Mouse (Mus musculus): ENCODE results near the gene Slc35g2.

Gene Slc35g2

DNA sequence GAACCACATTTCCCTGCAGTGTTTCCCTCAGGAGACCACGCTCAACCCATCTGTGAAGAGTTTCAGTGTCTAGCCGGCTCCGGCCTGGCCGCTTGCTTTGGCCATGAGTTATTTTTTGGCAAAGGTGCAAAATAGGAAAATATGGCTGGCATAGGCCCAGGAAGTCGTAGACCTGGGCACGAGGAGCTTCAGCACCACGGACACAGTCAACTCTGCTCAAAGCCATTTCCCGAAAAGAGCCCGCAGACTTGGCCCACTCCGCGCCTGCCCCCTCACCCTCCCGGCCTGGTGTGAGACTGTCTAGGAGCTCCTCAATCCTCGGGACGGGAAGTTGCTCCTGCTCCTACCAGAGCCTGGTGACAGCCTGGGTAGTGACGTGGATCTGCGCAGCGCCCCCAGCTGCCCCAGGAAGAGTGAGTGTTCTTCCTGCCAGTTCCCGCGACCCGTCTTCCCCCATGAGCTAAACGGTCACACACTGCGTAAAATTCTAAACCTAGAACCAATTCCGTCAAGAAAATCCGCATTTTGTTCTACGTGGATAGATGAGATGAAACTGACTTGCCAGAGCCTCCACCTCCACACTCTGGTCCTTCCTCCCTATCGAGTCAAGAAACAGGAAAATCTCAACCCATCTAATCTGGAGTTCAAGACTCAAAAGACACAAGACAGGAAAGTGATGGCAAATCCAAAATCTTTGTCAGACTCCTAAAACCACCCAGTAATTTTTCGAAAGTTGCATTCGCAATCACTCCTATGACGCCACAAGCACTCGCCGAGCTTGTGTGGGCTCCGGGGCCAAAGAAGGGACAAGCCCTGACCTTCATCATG is 878 bp downstream of the Slc35g2 start:
- in situ Hi-C loops (cut with MboI; ENCODE audit: unreplicated experiment in 2 of 2): no loop called here

DNA sequence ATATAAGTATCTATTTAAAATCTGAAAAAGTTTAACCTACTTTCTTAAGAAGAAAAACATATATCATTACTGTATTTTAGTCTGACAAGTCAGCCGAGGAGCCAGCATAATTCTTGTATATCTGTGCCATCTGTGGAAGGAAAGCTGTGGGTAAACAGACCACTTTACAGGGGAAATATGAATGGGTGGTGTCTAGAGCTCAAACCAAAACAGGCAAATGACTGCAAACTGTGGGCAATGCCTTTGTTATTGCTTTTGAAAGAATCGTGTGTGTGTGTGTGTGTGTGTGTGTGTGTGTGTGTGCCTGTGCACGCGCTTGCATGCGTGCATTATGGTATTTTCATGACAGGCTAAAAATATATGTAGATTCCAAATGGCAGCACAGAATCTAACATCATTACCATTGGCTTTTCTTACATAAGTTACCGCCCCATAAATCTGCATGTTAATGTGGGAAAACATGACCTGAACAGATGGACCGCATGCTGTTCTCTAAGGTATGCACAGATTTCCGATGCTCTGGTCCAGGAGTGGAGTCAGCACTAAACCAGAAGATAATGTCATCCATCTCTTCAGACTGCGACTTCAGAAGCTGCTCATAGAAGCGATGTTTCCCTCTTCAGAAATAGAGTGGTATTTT is 10.5 kb downstream of the Slc35g2 start:
- in situ Hi-C loops (cut with MboI; ENCODE audit: unreplicated experiment in 2 of 2): no loop called here

DNA sequence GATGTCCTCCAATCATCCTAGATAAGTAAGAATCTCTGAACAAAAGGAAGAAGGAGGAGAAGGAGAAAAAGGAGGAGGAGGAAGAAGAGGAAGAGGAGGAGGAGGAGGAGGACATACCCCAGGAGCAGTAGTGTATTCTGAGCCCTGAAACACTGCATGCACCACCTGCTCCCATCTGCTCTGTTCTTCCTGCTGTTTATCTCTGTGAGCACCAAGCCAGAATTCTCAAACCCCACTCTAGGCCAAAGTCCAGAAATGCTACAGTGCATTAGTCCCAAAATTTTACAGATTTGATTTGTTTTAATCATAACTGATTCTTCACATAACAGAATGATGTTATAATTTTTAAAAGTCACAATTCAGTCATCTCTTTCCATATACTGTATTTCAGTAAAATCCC is 11.9 kb downstream of the Slc35g2 start:
- in situ Hi-C loops (cut with MboI; ENCODE audit: unreplicated experiment in 2 of 2): loop anchor here in 1 of 2 experiments (10.0 kb wide), 1 partner anchor 104 kb away; no protein-coding TSS in a partner anchor

DNA sequence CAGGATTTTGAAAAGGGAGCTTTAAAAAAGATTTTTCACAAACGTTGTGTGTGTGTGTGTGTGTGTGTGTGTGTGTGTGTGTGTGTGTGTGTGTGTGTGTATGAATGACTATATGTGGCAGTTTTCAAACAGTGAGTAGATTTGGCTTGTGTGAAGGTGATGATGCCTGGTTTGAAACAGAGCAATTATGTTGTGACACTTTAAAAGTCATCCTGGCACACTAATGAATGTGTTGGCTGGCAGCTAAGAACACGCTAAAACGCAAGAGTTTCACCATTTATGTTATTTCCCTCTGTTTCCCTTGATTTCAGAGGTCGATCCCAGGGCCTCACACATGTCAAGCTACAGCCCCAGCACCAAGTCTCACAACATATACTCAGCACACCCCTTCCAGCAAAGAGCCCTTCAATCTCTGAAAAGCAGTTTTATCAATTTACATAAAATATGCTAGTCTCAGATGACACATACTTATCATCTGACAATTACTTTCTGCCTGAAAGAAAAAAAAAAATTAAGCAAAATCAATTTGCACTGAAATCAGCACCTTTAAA is 12.8 kb downstream of the Slc35g2 start:
- in situ Hi-C loops (cut with MboI; ENCODE audit: unreplicated experiment in 2 of 2): loop anchor here in 1 of 2 experiments (10.0 kb wide), 1 partner anchor 103 kb away; no protein-coding TSS in a partner anchor

DNA sequence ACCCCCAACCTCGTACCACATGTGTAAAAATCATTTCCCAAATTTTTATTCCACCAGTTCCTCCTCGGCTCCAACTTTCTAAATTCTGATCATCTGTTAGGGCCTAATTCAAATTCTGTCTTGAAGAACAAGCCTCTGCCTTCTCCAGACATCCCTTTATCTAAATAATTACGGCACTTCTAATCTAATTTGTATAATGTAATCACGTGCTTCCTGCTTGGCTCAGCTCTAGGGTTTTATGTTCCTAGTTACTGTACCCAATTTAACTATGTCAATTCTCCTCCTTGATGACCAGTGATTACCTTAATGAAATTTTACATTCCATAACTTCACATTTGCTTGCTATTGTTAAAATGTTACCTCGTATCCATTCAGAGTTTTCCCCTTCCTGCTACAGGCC is 15.2 kb downstream of the Slc35g2 start:
- in situ Hi-C loops (cut with MboI; ENCODE audit: unreplicated experiment in 2 of 2): loop anchor here in 1 of 2 experiments (10.0 kb wide), 1 partner anchor 101 kb away; no protein-coding TSS in a partner anchor

DNA sequence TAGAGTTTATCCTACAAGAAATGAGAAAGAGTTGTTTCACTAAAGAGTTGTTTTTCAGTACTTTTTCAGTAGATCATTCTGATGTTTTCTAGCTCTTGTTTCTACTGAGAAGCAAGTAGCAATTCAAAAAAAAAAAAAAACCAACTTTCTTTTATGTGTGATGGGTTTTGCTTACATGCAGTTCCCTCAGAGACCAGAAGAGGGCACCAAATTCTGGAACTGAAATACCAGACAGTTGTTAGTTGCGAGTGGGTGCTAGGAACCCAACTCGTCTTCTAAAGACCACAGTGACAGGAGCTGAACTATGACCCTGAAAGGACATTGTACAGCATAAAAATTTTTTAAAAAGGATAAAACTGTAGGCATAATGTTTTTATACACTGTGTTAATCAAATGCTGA is 22.6 kb downstream of the Slc35g2 start:
- in situ Hi-C loops (cut with MboI; ENCODE audit: unreplicated experiment in 2 of 2): loop anchor here (5.0 to 25.0 kb wide), 6 partner anchors 94 to 986 kb away; partner anchors contain the start of genes Msl2 (in 2 of the 2) and Armc8 (in 1 of the 2)

DNA sequence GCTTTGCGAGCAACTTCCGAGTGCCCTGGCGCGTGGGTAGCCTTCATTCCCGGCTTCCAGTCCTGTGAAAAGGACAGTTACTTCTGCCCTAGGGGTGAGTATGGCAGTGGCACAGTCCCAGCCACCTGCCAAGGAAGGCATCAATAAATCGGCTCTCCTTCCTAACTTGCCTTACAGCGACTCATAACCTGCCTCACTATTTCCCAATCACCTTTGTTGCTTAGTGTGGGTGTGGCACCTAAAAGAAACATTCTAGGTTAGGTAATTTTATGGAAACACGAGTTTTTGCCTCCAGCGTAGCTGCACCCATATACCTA is 24.3 kb downstream of the Slc35g2 start:
- in situ Hi-C loops (cut with MboI; ENCODE audit: unreplicated experiment in 2 of 2): loop anchor here (5.0 to 25.0 kb wide), 6 partner anchors 96 to 984 kb away; partner anchors contain the start of genes Msl2 (in 2 of the 2) and Armc8 (in 1 of the 2)

DNA sequence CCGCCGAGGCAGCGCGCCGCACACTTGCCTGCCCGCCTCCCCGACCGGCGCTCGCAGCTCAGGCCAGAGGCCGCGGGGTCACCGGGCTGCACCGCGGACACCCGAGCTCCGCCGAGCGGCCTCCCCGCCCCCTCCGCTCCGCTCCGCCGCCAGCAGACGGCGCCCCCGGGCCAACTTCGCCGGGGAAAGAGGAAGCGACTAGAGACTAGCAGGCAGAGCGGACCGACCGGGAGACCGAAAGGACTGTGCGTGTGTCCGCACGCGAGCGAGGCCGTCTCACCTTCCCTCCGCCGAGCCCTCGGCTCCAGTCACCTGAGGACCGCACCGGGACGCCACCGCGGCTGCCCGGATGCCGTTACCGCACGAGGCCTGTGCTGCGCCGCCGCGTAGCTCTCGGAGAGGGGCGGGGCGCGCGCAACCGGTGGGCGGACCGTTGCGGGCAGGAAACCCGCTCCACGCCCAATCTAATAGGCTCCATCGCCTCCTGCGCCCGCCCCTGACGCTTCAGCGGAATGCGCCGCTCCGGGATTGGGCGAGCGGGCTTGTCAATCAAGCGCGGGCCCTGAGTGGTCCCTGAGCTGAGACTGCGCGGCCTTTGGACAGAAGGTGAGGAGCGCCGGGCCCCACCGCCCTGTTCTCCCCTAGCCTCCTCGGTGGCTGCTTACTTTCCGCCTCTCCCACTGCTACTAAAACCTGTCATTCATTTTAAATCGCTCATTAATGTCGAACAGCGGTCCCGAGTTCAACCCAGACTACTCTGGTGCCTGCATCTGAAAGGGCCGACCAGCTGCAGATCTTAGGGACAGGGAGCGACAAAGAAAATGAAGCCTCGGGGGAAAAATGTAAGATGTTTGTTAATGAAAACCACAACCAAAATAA is 24.9 kb downstream of the Slc35g2 start, which contains the start of gene Nck1:
TSS of gene Nck1 (minus strand) at position 420 of the 879 bp plus-strand sequence.
- in situ Hi-C loops (cut with MboI; ENCODE audit: unreplicated experiment in 2 of 2): loop anchor here (5.0 to 25.0 kb wide), 6 partner anchors 96 to 984 kb away; partner anchors contain the start of genes Msl2 (in 2 of the 2) and Armc8 (in 1 of the 2)

DNA sequence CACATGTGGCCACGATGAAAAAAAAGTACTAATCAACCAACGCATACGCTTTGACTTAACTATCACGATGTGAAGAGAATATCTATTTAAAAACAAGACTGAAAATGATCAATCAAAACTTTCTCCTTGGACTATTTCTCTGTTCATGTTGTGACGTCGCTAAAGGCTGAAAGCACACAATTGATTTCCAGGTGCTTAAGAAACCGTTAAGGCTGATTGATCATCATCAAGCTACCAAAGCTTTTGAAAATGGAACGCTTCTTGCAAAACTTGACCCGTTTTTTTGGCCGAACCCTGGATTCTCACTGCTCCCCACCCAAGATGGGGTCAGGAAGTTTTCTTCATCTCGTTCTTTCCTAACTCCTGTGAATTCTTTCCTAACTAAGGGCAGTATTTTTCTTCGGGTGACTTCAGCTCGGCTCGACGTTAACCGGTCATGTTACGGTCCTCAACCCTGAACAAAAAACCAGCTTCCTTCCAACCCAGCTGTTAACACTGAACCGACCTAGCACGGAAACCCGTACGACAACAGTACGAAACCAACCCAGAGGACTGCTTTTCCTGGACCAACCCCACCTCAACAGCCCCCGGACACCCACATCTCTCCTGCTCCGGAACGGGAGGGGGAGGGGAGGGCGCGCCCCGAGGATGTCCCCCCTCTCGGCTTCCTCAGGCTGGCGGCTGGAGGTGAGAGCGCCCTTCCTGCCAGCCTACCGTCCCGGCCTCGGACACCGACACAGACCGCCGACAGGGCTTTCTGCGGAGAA is 25.8 kb downstream of the Slc35g2 start:
- in situ Hi-C loops (cut with MboI; ENCODE audit: unreplicated experiment in 2 of 2): loop anchor here (5.0 to 25.0 kb wide), 6 partner anchors 97 to 983 kb away; partner anchors contain the start of genes Msl2 (in 2 of the 2) and Armc8 (in 1 of the 2)

DNA sequence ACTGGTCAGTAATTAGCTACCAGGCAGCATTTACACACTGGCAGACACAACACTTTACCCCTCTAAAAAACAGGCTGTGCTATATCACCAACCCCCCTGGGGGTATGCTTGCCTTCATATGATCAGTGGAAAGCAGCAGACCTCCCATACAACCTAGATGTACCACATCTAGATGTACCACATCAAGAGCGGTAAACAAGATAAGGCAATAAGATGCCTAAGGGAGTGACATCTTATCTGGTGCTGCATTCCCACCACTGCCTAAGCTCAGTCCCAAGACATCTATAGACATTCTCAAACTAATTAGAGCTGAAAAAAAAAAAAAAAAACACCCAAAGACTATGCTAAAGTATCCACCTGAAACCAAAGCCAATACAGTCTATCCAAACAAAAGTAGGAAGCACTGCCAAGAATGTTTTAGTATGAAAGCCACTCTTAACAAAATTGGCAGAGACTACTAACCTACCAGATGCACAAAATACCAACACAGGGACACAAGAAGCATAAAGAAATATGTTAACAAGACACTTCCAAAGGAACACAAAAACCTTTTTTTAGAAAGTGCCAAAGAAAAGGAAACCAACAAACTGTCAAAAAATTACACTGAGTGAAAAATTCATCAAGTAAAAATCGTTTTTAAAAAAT is 35.1 kb downstream of the Slc35g2 start:
- in situ Hi-C loops (cut with MboI; ENCODE audit: unreplicated experiment in 2 of 2): loop anchor here in 1 of 2 experiments (25.0 kb wide), 1 partner anchor 973 kb away; the partner anchor contains the start of gene Armc8

DNA sequence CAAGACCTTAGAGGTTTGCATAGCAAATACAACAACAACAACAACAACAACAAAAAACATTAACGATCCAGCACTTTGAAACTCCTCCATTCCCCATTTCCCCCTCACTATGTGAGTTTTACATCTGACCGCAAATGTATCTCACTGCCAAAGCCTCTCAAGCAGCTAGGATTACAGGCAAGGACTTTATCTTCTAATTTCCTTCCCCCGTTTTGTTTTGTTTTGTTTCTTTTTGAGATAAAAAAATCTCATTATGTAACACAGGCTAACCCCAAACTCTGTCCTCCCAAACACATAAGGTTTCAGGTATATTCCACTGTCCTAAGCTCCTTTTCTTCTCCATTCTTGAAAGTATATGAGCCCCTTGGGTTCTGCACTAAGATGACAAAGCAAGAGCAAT is 36.2 kb downstream of the Slc35g2 start:
- in situ Hi-C loops (cut with MboI; ENCODE audit: unreplicated experiment in 2 of 2): loop anchor here in 1 of 2 experiments (25.0 kb wide), 1 partner anchor 972 kb away; the partner anchor contains the start of gene Armc8

DNA sequence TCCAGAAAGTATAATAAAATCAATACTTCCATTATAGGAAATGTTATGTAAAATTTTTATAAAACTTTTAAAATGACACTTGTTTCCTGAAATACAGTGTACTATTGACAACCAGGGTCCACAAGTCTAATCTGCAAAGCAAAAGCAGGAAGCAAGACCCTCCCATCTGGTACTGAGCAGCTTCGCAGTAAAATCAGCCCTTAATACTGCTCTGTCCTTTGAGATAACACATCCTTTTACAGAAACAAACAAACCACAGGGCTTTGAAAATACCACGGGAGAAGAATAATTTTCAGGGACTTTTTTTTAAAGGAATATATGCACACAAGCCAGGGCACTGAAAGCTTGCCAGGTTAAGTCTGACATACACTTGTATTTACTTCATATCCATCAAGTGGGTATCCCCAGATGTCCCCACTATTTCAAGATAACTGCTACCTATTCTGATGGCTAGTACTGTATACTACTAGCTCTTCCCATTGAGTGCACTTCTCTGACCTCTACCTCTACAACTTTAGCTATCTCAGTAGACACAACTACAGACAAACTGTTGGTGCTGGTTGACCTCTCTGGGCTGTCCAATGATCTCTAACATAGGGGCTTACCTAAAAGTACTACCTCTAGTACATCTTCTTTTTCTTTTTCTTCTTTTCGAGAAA is 37.9 kb downstream of the Slc35g2 start:
- in situ Hi-C loops (cut with MboI; ENCODE audit: unreplicated experiment in 2 of 2): loop anchor here in 1 of 2 experiments (25.0 kb wide), 1 partner anchor 971 kb away; the partner anchor contains the start of gene Armc8

DNA sequence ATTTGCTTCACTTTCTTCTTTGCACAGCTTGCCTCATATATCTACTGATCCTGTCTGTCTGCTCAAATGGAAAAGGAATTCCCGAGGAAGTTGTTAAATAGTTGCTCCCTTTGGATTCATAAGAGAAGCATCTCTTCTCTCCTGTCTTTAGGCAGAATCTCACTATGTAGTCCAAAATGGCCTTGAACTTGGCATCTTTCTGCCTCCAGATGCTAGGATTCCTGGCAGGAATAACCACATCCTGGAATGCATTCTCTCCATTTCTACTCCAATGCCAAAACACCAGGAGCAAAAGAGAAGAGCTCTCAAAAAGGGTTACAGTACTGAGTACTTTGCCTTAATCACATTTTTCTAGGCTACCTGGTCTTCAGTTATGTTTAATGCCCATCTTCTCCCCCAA is 39.6 kb downstream of the Slc35g2 start:
- in situ Hi-C loops (cut with MboI; ENCODE audit: unreplicated experiment in 2 of 2): loop anchor here in 1 of 2 experiments (25.0 kb wide), 1 partner anchor 969 kb away; the partner anchor contains the start of gene Armc8

DNA sequence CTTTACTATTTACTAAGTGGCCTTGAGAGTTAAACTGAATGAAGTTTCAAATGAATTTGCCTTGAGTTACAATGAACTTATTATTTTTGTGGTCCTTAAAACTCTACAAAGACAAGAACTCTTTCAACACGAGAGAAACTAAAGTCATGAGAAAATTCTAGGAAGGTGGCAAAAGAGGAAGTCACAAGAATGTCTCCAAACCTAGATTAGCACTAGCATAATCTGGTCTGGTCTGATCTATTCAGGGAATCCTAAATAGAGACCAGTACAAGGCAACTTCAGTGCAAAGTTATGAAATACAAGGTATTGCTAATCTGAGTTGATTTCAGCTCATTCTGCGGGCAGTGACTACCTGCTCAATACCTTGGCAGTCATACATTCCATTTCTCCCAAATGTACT is 45.7 kb downstream of the Slc35g2 start:
- in situ Hi-C loops (cut with MboI; ENCODE audit: unreplicated experiment in 2 of 2): loop anchor here (10.0 to 25.0 kb wide), 2 partner anchors 630 to 963 kb away; partner anchors contain the start of gene Armc8 (in 1 of the 2)

DNA sequence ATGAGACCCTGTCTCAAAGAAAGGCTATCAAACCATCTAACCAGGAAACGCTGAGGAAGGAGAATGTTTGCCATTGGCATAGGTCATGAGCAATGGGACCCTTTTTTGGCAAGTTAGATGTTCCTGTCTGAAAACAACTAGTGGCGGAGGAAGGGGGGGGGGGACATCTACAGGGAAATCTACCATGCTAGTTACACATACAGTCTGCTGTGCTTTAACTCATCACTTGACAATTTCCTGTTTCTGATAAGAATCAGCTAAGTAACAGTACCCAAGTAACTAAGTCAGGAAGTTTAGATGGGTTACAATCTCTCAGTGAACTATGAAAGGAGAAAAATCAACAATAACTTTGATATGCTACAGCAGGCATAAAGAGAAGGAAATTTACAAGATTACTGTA is 48.9 kb downstream of the Slc35g2 start:
- in situ Hi-C loops (cut with MboI; ENCODE audit: unreplicated experiment in 2 of 2): loop anchor here in 1 of 2 experiments (5.0 to 10.0 kb wide), 2 partner anchors 480 to 633 kb away; no protein-coding TSS in a partner anchor

DNA sequence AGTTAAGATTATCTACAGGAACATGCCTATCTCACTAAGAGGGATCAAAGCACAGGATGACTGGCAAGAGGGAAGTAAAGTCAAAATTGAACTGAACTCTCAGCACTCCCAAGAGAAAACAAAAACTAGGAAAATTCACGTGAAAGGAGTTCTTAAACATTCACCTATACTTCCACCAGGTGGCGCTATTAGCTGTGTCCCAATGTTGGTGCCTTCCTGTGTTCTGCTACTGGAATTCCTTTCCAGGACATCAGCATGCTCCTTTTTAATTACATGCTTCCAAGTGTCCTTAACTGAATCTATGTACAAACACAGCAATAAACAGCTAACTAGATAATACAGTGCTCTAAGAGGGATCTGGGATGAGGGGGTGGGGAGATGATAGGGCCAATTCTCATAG is 50.3 kb downstream of the Slc35g2 start:
- in situ Hi-C loops (cut with MboI; ENCODE audit: unreplicated experiment in 2 of 2): loop anchor here in 1 of 2 experiments (5.0 to 10.0 kb wide), 2 partner anchors 482 to 634 kb away; no protein-coding TSS in a partner anchor

DNA sequence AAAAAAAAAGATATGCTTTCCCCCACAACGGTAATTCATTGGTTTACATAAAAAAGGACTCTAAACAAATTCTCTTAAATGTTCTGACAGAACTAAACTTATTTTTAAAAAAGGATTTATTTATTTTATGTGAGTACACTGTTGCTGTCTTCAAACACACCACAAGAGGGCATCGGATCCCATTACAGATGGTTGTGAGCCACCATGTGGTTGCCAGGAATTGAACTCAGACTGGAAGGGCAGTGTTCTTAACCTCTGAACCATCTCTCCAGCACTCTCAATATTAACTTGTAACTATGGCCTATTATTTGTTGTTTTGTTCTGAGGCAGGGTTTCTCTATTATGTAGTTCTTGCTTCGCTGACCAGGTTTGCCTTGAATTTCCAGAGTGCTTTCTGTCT is 50.9 kb downstream of the Slc35g2 start:
- in situ Hi-C loops (cut with MboI; ENCODE audit: unreplicated experiment in 2 of 2): loop anchor here in 1 of 2 experiments (5.0 to 10.0 kb wide), 2 partner anchors 482 to 635 kb away; no protein-coding TSS in a partner anchor

Measured in v-Abl transformed pro-B cells (cell line).